Mouse (Mus musculus) lung, postnatal 0 days (tissue): ENCODE measurements around the gene Col20a1. TPM values are rescaled to one million over a fixed set of nuclear protein-coding genes. Genes with fewer than 3 reads are reported as not detected.

Source experiments
- ATAC-seq: fragments of 200-750 bp; cut with Nextera tagmentation; 2 replicates; pipeline ENCODE4 v1.8.0; 2017; ENCODE audit warnings: moderate library complexity
- DNase-seq: peaks from one replicate; pipeline ENCODE4 v3.0.0-alpha.2; 2016; ENCODE audit warnings: low spot score
- H3K27ac ChIP-seq: fragments of 300-500 bp; sonication (generic); 2 replicates; pipeline ENCODE4 v1.5.1; 2014; ENCODE audit warnings: antibody characterized with exemption, mild to moderate bottlenecking, low read length, mixed read lengths
- H3K27me3 ChIP-seq: fragments of 300-500 bp; sonication (generic); replicated peaks from 2 replicates; pipeline ENCODE4 v1.6.1; 2014; ENCODE audit warnings: low read length, mixed read lengths; ENCODE audit not compliant: insufficient read depth
- H3K36me3 ChIP-seq: fragments of 300-500 bp; sonication (generic); 2 replicates; pipeline ENCODE4 v1.6.1; 2014; ENCODE audit warnings: low read length, mixed read lengths; ENCODE audit not compliant: insufficient read depth
- H3K4me1 ChIP-seq: fragments of 300-500 bp; sonication (generic); 2 replicates; pipeline ENCODE4 v1.6.1; 2014; ENCODE audit warnings: antibody characterized with exemption, low read depth, low read length, mixed read lengths; ENCODE audit not compliant: insufficient read depth
- H3K4me2 ChIP-seq: fragments of 300-500 bp; sonication (generic); replicated peaks from 2 replicates; pipeline ENCODE4 v1.6.1; 2014; ENCODE audit warnings: low read depth, mild to moderate bottlenecking, low read length, moderate library complexity, mixed read lengths
- H3K4me3 ChIP-seq: fragments of 300-500 bp; sonication (generic); 2 replicates; pipeline ENCODE4 v1.5.1; 2014; ENCODE audit warnings: low read depth, low read length
- H3K9ac ChIP-seq: fragments of 300-500 bp; sonication (generic); replicated peaks from 2 replicates; pipeline ENCODE4 v1.6.1; 2014; ENCODE audit warnings: low read depth, mild to moderate bottlenecking
- H3K9me3 ChIP-seq: fragments of 300-500 bp; sonication (generic); 2 replicates; pipeline ENCODE4 v1.6.1; 2016; ENCODE audit warnings: low read length, mixed read lengths
- CTCF ChIP-seq: IDR thresholded peaks from 2 replicates; pipeline ENCODE4 v1.5.1; 2016; ENCODE audit warnings: antibody characterized with exemption, mild to moderate bottlenecking
- EP300 ChIP-seq: IDR thresholded peaks from 2 replicates; pipeline ENCODE4 v1.6.1; 2016; ENCODE audit warnings: antibody characterized with exemption, mild to moderate bottlenecking, control low read depth
- WGBS: fragments of 180-500 bp; shearing (Covaris S2); extraction: QIAGEN DNeasy Blood & Tissue Kit; methylation state at CpG from one replicate; pipeline ENCODE4 v1.1.7; 2014; 5-methylcytosine and 5-hydroxymethylcytosine counted together
- polyA plus RNA-seq: library from polyadenylated mRNA; unstranded; fragments of >200 nt; fragmentation: Nextera tagmentation; extraction: Ambion mirVana; gene quantifications from 2 replicates; pipeline ENCODE4 v1.2.1, GENCODE M21; 2015

Gene Col20a1
- polyA plus RNA-seq, 1 experiment from 2014 or later = 0.20 TPM

DNA sequence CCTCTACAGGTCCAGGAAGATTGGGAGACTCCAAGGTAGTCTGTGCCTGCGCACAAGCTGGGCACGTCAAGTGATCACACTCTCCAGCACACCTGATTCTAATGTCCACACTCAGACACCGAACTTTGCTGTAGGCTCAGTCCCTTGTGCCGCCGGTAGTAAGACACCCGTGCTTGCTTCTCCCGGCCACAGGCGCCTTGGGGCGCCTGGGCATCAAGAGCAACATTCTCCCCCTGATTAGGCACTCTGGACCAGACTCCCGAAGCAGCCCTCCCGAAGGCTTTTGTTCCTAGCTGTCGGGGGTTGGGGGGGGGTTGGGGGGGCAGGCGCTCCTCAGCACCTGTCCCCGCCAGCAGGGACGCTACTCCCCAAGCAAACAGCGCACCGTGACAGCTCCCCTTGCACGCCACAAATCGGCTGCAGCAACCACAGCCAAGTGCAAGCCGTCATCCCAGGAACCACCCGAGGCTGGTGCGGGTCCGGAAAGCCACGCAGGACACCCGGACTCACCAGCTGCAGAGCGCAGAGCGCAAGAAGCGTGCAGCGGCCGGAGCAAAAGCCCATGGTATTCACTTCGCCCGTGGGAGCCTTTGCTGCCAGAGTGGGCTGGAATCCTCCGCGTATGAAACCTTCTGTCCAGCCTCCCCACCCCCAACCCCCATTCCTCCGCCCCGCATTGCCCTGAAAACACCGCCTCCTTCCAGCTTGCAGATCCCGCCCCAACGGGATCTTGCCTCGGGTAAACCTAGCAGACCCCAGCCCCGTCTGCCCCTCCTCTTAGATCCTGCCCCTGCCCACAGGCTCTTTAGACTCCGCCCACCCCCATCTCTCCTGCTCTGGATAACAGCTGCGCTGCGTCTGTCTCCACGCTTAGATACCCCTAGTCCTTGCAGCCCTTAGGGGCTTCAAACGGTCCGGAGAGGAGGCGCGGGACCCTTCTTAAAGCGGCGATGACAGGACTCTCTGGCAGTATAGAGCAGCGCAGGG, 32.0 kb upstream of the Col20a1 start, which contains the start of gene Nkain4:
Nkain4 (minus strand) TSS at position 639 of the 987 bp plus-strand sequence.
- Histone ChIP-seq H3K36me3 (no peaks in the 10 kb centered on the region), H3K27me3 (peaks cover 8% of the 10 kb centered on the region; the same call in 1 of the 2 replicates), H3K4me2 (peak within 1 kb of the TSS; percentile 65), H3K9ac (no peak within 1 kb of the TSS), H3K27ac (peak within 1 kb of the TSS; percentile 73), H3K9me3 (no peaks in the 10 kb centered on the region), H3K4me3 (peak within 1 kb of the TSS; percentile 46), H3K4me1 (0 out of 2 replicates have a peak, but pooled peaks cover 2% of the 10 kb centered on the region)
- peak; percentile 49 for TF ChIP-seq CTCF
- TF ChIP-seq EP300 = no peak
- ATAC-seq (peak; percentile 83), DNase-seq (peak; percentile 82)
- whole genome bisulfite sequencing = 2% methylated on average over 48 of the region's 52 CpGs

DNA sequence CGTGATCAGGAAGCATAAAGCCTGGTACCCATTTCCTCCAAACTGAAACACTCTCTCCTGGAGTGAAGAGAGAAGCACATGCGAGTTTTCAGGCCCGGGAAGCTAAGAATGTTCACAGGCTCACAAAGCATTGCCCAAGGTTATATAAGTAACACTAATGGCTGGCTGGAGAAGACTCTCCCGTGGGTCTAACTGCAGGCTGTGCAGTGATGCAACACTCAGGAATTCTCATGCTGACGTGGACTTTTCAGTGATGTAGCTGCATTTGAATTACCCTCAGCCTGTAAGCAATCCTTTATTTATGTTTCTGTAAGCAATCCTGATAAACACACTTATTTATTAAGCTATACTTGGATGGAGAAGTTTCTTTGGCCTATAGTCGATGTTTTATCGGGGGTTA, 26.7 kb upstream of the Col20a1 start:
- WGBS = 50% methylated on average over 7 of the region's 7 CpGs
- H3K27ac ChIP-seq = 0 out of 2 replicates have a peak overlapping the region, but pooled peaks have one; percentile 62
- 0 out of 2 replicates have a peak, but pooled peaks cover 2% of the 10 kb centered on the region for H3K4me1 ChIP-seq

DNA sequence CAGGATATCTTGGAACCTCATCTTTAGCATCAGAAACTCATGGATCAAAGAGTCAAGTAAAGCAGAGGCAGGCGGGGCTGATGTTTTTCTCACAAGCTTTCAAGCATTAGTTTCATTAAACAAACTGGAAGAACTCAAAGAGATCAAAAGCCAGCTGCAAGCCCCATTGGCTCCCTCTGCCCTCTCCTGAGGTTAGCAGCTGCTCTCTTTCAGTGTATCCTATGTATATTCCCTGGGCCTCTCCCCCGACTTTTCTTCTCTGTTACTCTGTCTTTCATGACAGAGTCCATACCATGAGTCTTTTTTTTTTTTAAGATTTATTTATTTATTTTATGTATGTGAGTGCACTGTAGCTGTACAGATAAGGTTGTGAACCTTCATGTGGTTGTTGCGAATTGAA, 26.1 kb upstream of the Col20a1 start:
- DNase-seq = no peak
- Histone ChIP-seq H3K27me3 (0 out of 2 replicates have a peak, but pooled peaks cover 1% of the 10 kb centered on the region), H3K9me3 (no peaks in the 10 kb centered on the region), H3K4me3 (no peak overlapping the region), H3K27ac (peak overlapping the region; percentile 62; the same call in 1 of the 2 replicates), H3K4me1 (no peaks in the 10 kb centered on the region), H3K36me3 (no peaks in the 10 kb centered on the region), H3K9ac (no peak overlapping the region), H3K4me2 (no peak overlapping the region)
- ATAC-seq = peak; percentile 52
- WGBS = 40% methylated on average over 3 of the region's 3 CpGs
- TF ChIP-seq CTCF (no peak), EP300 (no peak)

More for the DNA sequence above, 26.7 kb upstream of the Col20a1 start:
- Histone ChIP-seq H3K36me3 (no peaks in the 10 kb centered on the region), H3K27me3 (0 out of 2 replicates have a peak, but pooled peaks cover 4% of the 10 kb centered on the region), H3K9me3 (no peaks in the 10 kb centered on the region), H3K9ac (no peak overlapping the region), H3K4me3 (no peak overlapping the region), H3K4me2 (no peak overlapping the region)
- peak; percentile 78 for DNase-seq
- ATAC-seq = peak; percentile 29; the same call in 1 of the 2 replicates
- no peak for TF ChIP-seq CTCF
- no peak for TF ChIP-seq EP300

DNA sequence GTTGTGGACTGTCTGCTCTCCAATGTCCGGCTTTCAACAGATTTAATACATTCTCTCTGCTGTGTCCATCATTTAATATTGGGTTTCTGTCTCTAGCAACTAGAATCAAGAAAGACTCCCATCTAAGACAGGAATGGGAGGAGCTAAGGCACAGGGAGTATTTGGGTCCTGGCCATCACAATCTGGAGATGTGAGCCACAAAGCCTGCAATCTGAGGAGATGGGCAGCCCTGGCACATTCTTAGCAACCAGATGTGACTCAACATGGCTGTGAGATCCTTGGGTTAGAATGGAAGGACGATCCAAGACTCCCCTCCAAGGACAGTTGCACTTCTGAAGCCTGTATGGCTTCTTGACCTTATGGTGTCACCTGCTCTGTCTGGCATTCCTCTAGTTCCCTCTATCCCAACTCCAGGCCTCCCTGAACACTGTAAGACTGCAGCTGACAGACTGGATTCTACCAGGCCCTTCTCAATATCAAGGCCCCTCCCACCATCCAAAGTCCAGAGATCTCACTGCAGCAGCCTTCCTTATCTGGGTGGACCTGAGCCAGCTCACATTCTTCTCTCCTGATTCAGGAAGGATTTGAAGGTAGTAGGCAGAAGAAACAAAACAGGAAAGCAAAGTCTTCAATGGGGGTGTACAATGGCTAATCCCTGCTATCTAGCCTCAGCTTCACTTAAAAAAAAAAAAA, 23.6 kb upstream of the Col20a1 start:
- Histone ChIP-seq H3K9me3 (no peaks in the 10 kb centered on the region), H3K9ac (no peak overlapping the region), H3K4me2 (no peak overlapping the region), H3K4me1 (no peaks in the 10 kb centered on the region), H3K27ac (no peak overlapping the region), H3K4me3 (no peak overlapping the region), H3K27me3 (no peaks in the 10 kb centered on the region), H3K36me3 (no peaks in the 10 kb centered on the region)
- no peak for TF ChIP-seq CTCF
- no peak for TF ChIP-seq EP300
- no peak for ATAC-seq
- no peak for DNase-seq
- WGBS = 63% methylated on average over 2 of the region's 2 CpGs

DNA sequence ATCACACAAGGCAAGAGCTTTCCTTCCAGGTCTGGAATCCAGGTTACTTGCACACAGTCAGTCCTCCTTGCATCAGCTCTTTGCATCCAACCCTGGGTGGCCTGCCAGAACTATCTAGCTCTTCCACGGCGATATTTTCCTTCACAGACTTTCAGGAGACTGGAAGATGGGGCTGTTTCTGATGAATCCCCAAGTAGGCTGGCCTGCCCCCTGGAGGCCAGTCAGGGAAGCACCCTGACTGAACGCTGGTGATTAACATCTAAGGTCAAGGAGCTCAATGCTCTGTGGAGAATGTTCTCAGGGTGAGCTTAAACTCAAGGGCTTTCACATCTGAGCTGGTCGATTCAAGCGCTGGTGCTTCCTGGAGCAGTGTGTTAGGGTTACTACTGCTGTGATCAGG, 22.4 kb upstream of the Col20a1 start:
- DNase-seq = peak; percentile 82

More for the DNA sequence above, 22.4 kb upstream of the Col20a1 start:
- no peaks in the 10 kb centered on the region for H3K36me3 ChIP-seq
- H3K4me2 ChIP-seq = no peak overlapping the region
- H3K27me3 ChIP-seq = no peaks in the 10 kb centered on the region
- no peak overlapping the region for H3K9ac ChIP-seq
- 7% methylated on average over 5 of the region's 5 CpGs for WGBS
- H3K4me3 ChIP-seq = no peak overlapping the region
- peak; percentile 23; the same call in 1 of the 2 replicates for ATAC-seq
- peaks cover 3% of the 10 kb centered on the region; the same call in 1 of the 2 replicates for H3K4me1 ChIP-seq
- no peak overlapping the region for H3K27ac ChIP-seq
- TF ChIP-seq CTCF (peak; percentile 96), EP300 (no peak)
- no peaks in the 10 kb centered on the region for H3K9me3 ChIP-seq
